Comparison of ENCODE assay signal across 13 mouse cellular contexts in the genomic region with DNA sequence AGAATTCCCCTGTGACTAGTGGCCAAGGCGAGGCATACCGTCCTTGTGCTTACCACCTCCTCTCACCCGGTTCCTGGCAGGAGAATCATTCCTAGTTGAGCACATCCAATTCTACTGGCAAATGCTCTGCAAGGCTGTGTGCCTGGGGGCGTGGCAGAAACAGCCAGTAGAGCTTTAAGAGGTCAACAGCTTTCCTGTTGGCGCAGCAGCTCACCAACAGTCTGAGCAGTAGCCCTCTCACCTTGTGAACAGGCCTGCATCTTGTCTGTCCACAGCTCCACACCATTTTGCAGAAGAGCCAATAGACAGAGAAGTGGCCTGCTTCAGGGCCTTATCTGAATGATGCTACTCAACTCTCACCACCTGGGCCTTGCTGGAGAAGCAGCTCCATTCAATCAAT. TPM values are rescaled to one million over a fixed set of nuclear protein-coding genes. Genes with fewer than 3 reads are reported as not detected.
DNase-seq lines count a peak whose midpoint lies in the region; ATAC-seq and TF ChIP-seq lines count a peak whose summit lies in the region.
"Had no signal": no experiment of that assay in that cellular context is flagged by ENCODE, and none has a peak within 500 bp of the region (broad histone marks: within the 10 kb centered on the region; RNA-seq: fewer than 3 reads in every experiment).

No protein-coding gene starts in this region.

- H3K27me3 ChIP-seq in heart, embryonic 14.5 days (ENCODE audit: control insufficient read depth, insufficient read depth, low read length): peaks cover 56% of the 10 kb centered on the region
- H3K27me3 ChIP-seq in thymus, adult 2 months (ENCODE audit: control insufficient read depth, insufficient read depth, low read length): no peaks in the 10 kb centered on the region
- H3K27me3 ChIP-seq: hindbrain, embryonic 15.5 days had no signal

- no peak for TF ChIP-seq POLR2A in thymus, adult 2 months (IDR thresholded peaks at IDR 0.05; ENCODE audit: control insufficient read depth, extremely low read depth, insufficient read depth, low read length, poor library complexity)

- H3K27ac ChIP-seq in heart, embryonic 14.5 days (replicated peaks in 1 of 2; ENCODE audit: control insufficient read depth in 1 of 2, insufficient read depth in 1 of 2, low read depth in 2 of 2, low read length in 2 of 2): no peak overlapping the region
- no peak overlapping the region for H3K27ac ChIP-seq in thymus, adult 2 months (ENCODE audit: control insufficient read depth, insufficient read depth, low read length)
- H3K27ac ChIP-seq: forebrain, embryonic 12.5 days; hindbrain, embryonic 15.5 days; stomach, embryonic 15.5 days had no signal

- H3K9me3 ChIP-seq in heart, embryonic 14.5 days (ENCODE audit: control insufficient read depth, low read length): no peaks in the 10 kb centered on the region
- H3K9me3 ChIP-seq: forebrain, embryonic 12.5 days; hindbrain, embryonic 15.5 days; stomach, embryonic 15.5 days had no signal

- intact Hi-C loops in heart, postnatal 14 days (cut with DNase I): no loop called here

- WGBS in heart, embryonic 14.5 days: 10% methylated on average over 5 of the region's 5 CpGs
- 84% methylated on average over 5 of the region's 5 CpGs for WGBS in thymus, adult 2 months

- H3K36me3 ChIP-seq in heart, embryonic 14.5 days (ENCODE audit: control insufficient read depth, insufficient read depth, low read length): no peaks in the 10 kb centered on the region
- no peaks in the 10 kb centered on the region for H3K36me3 ChIP-seq in thymus, adult 2 months (ENCODE audit: control insufficient read depth, insufficient read depth, low read length)
- H3K36me3 ChIP-seq: forebrain, embryonic 12.5 days; hindbrain, embryonic 15.5 days; stomach, embryonic 15.5 days had no signal

- TF ChIP-seq CTCF in thymus, adult 2 months (IDR thresholded peaks at IDR 0.05; ENCODE audit: borderline replicate concordance, control insufficient read depth, extremely low read depth, insufficient read depth, low read length, poor library complexity): no peak

- H3K4me2 ChIP-seq in heart, embryonic 14.5 days (ENCODE audit: low read length): no peak overlapping the region; the same call in 1 of the 2 replicates
- H3K4me2 ChIP-seq: forebrain, embryonic 12.5 days; hindbrain, embryonic 15.5 days; lung, embryonic 14.5 days; stomach, embryonic 15.5 days had no signal

- DNase-seq in heart, postnatal 14 days: no peak
- peak; percentile 46 for DNase-seq in lung, postnatal 36 days
- DNase-seq in lung, postnatal 10 days: no peak
- peak; percentile 49 for DNase-seq in kidney, postnatal 14 days
- DNase-seq in thymus, adult 2 months: no peak
- no peak for DNase-seq in adrenal gland, adult (ENCODE audit: inconsistent age in 2 of 2, low spot score in 1 of 2)
- DNase-seq: gastrocnemius, postnatal 14 days; liver; lung, embryonic 14.5 days had no signal

- H3K9ac ChIP-seq in heart, embryonic 14.5 days (ENCODE audit: low read length): no peak overlapping the region
- H3K9ac ChIP-seq: forebrain, embryonic 12.5 days; hindbrain, embryonic 15.5 days; lung, embryonic 14.5 days; stomach, embryonic 15.5 days had no signal

- H3K4me1 ChIP-seq in heart, embryonic 14.5 days (ENCODE audit: control insufficient read depth in 2 of 2, insufficient read depth in 2 of 2, low read length in 2 of 2): peaks cover 2 to 16% of the 10 kb centered on the region in 2 experiments; a peak in 3 of 4 replicates
- H3K4me1 ChIP-seq in thymus, adult 2 months (replicated peaks; ENCODE audit: control insufficient read depth, insufficient read depth, low read length): no peaks in the 10 kb centered on the region
- H3K4me1 ChIP-seq: hindbrain, embryonic 15.5 days had no signal

- peak; percentile 43; the same call in 1 of the 2 replicates for ATAC-seq in heart, embryonic 14.5 days (ENCODE audit: insufficient number of reproducible peaks, insufficient read depth, low FRiP score, low read depth)

- no peak overlapping the region for H3K4me3 ChIP-seq in heart, embryonic 14.5 days (ENCODE audit: control insufficient read depth in 1 of 2, insufficient read depth in 1 of 2, low read depth in 1 of 2, low read length in 2 of 2)
- H3K4me3 ChIP-seq in thymus, adult 2 months (ENCODE audit: control insufficient read depth, insufficient read depth, low read length): no peak overlapping the region
- H3K4me3 ChIP-seq: forebrain, embryonic 12.5 days; hindbrain, embryonic 15.5 days; stomach, embryonic 15.5 days had no signal

RNA-seq across cellular contexts. Expression of a gene that starts 50.2 kb away (rescaled TPM):
- 0.86 and 0.98 TPM in 2 replicates for polyA plus RNA-seq in heart, embryonic 14.5 days (2014; fragmentation: Nextera tagmentation; extraction: Ambion mirVana)
- 1 to 10 TPM; 1.6 to 2.1 TPM for total RNA-seq in heart, postnatal 14 days (2021)
- polyA plus RNA-seq in thymus, adult 2 months (2012; rRNA removed): 1.6 and 1.7 TPM in 2 replicates

Comparison
In these comparisons a context has a peak if more than half of its experiments do, and no peak if none do; other contexts are left out.
1. DNase-seq: peak in lung, postnatal 36 days (single experiment) and kidney, postnatal 14 days (single experiment); none in heart, postnatal 14 days (0 of 2), lung, postnatal 10 days (single experiment), thymus, adult 2 months (single experiment) and adrenal gland, adult (0 of 2).